Mouse (Mus musculus): Measurements from ENCODE around the gene Lif. TPM values are rescaled to one million over a fixed set of nuclear protein-coding genes. Genes with fewer than 3 reads are reported as not detected.
A peak's percentile ranks its signal among the peaks of the same experiment; 100 is the strongest.

Lif gene
- polyA plus RNA-seq, 1 experiment from 2014 or later = 1.2 TPM

DNA sequence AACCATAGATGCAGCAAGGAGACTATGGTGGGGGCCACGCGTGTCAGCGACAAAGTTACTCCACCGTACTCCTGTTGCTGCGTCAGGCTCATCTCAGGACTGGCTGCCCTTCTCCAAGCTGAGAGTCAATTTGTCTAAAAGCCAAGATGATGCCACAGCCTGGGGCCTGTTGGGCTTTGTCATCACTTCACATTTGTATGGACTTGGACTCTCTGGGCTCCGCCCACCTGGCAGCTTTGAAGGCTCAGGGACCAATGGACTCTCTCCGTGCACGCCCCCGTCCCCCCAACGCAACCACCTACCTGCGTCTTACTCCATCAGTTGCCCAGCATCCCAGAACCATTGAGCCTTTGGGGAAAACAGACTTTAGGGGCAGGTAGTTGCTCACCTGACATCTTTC lies 14.2 kb downstream of the Lif start:
- 75% methylated on average over 11 of the region's 11 CpGs for WGBS
- no peaks in the 10 kb centered on the region for H3K4me1 ChIP-seq (replicated peaks; ENCODE audit: control insufficient read depth, insufficient read depth, low read length)
- no peaks in the 10 kb centered on the region for H3K9me3 ChIP-seq (ENCODE audit: control insufficient read depth)
- no peak for ATAC-seq
- H3K27ac ChIP-seq (ENCODE audit: low read depth, low read length) = no peak overlapping the region
- TF ChIP-seq CTCF (IDR thresholded peaks at IDR 0.05; ENCODE audit: low read depth) = no peak
- H3K36me3 ChIP-seq (ENCODE audit: control insufficient read depth, insufficient read depth) = peaks cover 9% of the 10 kb centered on the region; the same call in 1 of the 2 replicates
- no peaks in the 10 kb centered on the region for H3K27me3 ChIP-seq (replicated peaks; ENCODE audit: control insufficient read depth, insufficient read depth, low read length)
- no peak overlapping the region for H3K4me2 ChIP-seq (replicated peaks; ENCODE audit: low read depth)
- H3K9ac ChIP-seq (ENCODE audit: low read depth, low read length) = no peak overlapping the region
- H3K4me3 ChIP-seq (ENCODE audit: low read depth, low read length) = no peak overlapping the region

DNA sequence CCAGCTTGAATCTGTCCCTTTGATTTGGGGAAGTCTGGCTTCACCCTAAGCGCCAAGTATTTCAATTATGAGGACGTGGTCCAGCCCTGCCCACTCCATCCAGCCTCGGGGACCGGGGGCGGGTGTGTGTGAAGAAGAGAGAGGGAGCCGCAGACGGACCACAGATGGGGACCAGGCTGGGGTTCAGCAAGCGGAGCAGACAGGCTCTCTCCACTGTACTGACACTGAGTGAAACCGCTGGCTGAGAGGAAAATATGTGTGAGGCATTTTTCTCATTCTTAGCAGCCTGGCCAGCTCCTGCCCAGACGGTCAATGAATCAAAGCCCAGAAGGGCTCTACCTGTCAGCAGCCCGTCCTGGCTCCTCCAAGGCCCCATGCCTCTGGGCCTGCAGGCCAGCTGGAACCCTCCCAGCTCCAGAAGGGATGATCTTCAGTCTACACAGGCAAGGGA lies 19.1 kb downstream of the Lif start:
- H3K27ac ChIP-seq (ENCODE audit: low read depth, low read length) = no peak overlapping the region
- no peaks in the 10 kb centered on the region for H3K9me3 ChIP-seq (ENCODE audit: control insufficient read depth)
- H3K4me1 ChIP-seq (replicated peaks; ENCODE audit: control insufficient read depth, insufficient read depth, low read length) = no peaks in the 10 kb centered on the region
- no peak for TF ChIP-seq CTCF (IDR thresholded peaks at IDR 0.05; ENCODE audit: low read depth)
- no peaks in the 10 kb centered on the region for H3K27me3 ChIP-seq (replicated peaks; ENCODE audit: control insufficient read depth, insufficient read depth, low read length)
- H3K36me3 ChIP-seq (ENCODE audit: control insufficient read depth, insufficient read depth) = no peaks in the 10 kb centered on the region
- H3K4me2 ChIP-seq (replicated peaks; ENCODE audit: low read depth) = no peak overlapping the region
- 0 out of 2 replicates have a peak, but pooled peaks have one; percentile 25 for ATAC-seq
- H3K4me3 ChIP-seq (ENCODE audit: low read depth, low read length) = no peak overlapping the region
- 60% methylated on average over 11 of the region's 11 CpGs for WGBS
- H3K9ac ChIP-seq (ENCODE audit: low read depth, low read length) = no peak overlapping the region

DNA sequence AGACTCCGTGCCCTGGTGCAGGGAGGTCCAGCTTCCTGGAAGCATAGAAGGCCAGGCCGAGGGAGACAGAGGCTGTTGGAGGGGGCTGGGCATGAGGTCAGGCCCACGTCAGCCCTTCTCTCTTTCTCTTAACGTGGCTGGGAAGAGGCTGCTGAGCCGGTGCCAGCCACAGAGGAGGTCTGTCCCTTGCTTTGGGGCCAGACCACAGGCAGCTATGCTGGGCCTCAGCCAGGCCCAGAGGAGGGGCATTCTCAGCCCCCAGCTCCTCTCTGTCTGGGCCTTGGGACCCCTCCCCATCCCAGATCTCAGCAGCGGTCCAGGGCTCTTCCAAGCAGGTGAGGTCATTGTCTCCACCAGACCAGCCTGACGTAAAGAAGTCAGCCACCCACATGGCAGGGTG lies 22.6 kb downstream of the Lif start:
- H3K4me1 ChIP-seq (replicated peaks; ENCODE audit: control insufficient read depth, insufficient read depth, low read length) = no peaks in the 10 kb centered on the region
- H3K36me3 ChIP-seq (ENCODE audit: control insufficient read depth, insufficient read depth) = no peaks in the 10 kb centered on the region
- no peak; the same call in 1 of the 2 replicates for ATAC-seq
- no peaks in the 10 kb centered on the region for H3K27me3 ChIP-seq (replicated peaks; ENCODE audit: control insufficient read depth, insufficient read depth, low read length)
- no peak for TF ChIP-seq CTCF (IDR thresholded peaks at IDR 0.05; ENCODE audit: low read depth)
- no peak overlapping the region for H3K9ac ChIP-seq (ENCODE audit: low read depth, low read length)
- no peak overlapping the region for H3K4me3 ChIP-seq (ENCODE audit: low read depth, low read length)
- no peak overlapping the region for H3K4me2 ChIP-seq (replicated peaks; ENCODE audit: low read depth)
- H3K9me3 ChIP-seq (ENCODE audit: control insufficient read depth) = no peaks in the 10 kb centered on the region
- 56% methylated on average over 7 of the region's 7 CpGs for WGBS
- H3K27ac ChIP-seq (ENCODE audit: low read depth, low read length) = no peak overlapping the region

DNA sequence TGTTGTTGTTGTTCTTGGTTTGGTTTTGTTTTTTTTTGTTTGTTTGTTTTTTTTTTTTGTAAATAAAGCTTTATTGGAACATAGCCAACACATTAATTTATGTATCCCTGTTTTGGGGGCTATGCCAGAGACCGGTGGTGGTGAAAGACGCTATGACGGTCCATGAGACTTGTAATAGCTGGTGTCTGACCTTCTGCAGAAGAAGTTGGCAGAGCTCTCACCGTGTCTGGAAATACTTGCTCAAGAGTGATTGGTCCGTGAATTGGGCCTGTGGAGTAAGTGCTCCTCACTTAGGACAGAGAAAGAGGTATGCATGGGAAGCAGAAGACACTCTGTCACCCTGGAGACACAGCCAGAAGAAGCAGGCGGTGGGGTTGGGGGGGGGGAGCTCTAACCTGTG lies 24.5 kb downstream of the Lif start:
- no peak for TF ChIP-seq CTCF (IDR thresholded peaks at IDR 0.05; ENCODE audit: low read depth)
- Histone ChIP-seq H3K4me1 (replicated peaks; ENCODE audit: control insufficient read depth, insufficient read depth, low read length) (no peaks in the 10 kb centered on the region), H3K36me3 (ENCODE audit: control insufficient read depth, insufficient read depth) (no peaks in the 10 kb centered on the region), H3K9me3 (ENCODE audit: control insufficient read depth) (no peaks in the 10 kb centered on the region), H3K4me2 (replicated peaks; ENCODE audit: low read depth) (no peak overlapping the region), H3K9ac (ENCODE audit: low read depth, low read length) (no peak overlapping the region), H3K27me3 (replicated peaks; ENCODE audit: control insufficient read depth, insufficient read depth, low read length) (no peaks in the 10 kb centered on the region), H3K4me3 (ENCODE audit: low read depth, low read length) (no peak overlapping the region), H3K27ac (ENCODE audit: low read depth, low read length) (no peak overlapping the region)
- 77% methylated on average over 6 of the region's 6 CpGs for WGBS
- no peak for ATAC-seq

DNA sequence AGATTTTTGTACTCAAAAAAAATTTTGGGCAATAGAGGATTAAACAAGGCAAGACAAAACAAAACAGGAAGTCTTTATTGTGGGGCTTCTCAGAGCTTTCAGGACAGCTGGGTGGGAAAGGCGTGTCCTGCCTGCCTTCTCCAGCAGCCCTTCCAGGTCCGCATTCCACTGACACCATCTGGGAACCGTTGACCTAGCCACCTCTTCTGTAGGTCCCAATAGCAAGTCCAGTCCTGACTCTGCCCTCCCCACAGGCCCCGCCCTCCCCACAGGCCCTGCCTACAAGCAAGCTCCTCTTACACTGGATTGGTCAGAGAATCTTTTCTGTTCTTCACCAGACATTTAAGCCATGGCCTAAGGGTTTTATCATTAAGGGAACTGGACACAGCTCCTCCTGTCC lies 26.3 kb downstream of the Lif start:
- no peak overlapping the region for H3K4me3 ChIP-seq (ENCODE audit: low read depth, low read length)
- no peaks in the 10 kb centered on the region for H3K4me1 ChIP-seq (replicated peaks; ENCODE audit: control insufficient read depth, insufficient read depth, low read length)
- H3K27me3 ChIP-seq (replicated peaks; ENCODE audit: control insufficient read depth, insufficient read depth, low read length) = no peaks in the 10 kb centered on the region
- TF ChIP-seq CTCF (IDR thresholded peaks at IDR 0.05; ENCODE audit: low read depth) = no peak
- no peak overlapping the region for H3K4me2 ChIP-seq (replicated peaks; ENCODE audit: low read depth)
- no peak overlapping the region for H3K9ac ChIP-seq (ENCODE audit: low read depth, low read length)
- no peaks in the 10 kb centered on the region for H3K9me3 ChIP-seq (ENCODE audit: control insufficient read depth)
- WGBS = 21% methylated on average over 4 of the region's 4 CpGs
- H3K36me3 ChIP-seq (ENCODE audit: control insufficient read depth, insufficient read depth) = no peaks in the 10 kb centered on the region
- H3K27ac ChIP-seq (ENCODE audit: low read depth, low read length) = no peak overlapping the region
- 0 out of 2 replicates have a peak, but pooled peaks have one; percentile 10 for ATAC-seq

DNA sequence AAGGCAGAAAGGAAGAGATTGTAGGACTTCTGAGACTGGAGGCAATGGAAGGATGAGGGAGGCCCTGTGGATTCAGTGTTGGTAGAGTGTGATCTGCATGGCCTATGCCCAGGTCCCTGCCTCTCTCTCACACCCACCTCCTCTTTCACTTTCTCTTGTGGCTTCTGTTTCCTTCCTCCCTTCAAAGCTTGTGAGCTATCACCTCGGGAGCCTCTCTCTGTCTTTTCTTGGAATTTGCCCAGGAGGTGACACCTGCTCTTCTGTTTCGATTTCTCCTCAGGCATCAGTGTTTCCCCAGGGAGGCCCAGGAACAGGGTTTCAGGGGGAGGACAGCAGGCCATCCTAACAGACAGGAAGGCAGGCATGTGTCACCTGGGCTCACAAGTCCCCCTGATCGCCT lies 31.9 kb downstream of the Lif start:
- Histone ChIP-seq H3K36me3 (ENCODE audit: control insufficient read depth, insufficient read depth) (no peaks in the 10 kb centered on the region), H3K9me3 (ENCODE audit: control insufficient read depth) (no peaks in the 10 kb centered on the region), H3K4me3 (ENCODE audit: low read depth, low read length) (no peak overlapping the region), H3K27me3 (replicated peaks; ENCODE audit: control insufficient read depth, insufficient read depth, low read length) (no peaks in the 10 kb centered on the region), H3K4me1 (replicated peaks; ENCODE audit: control insufficient read depth, insufficient read depth, low read length) (no peaks in the 10 kb centered on the region), H3K27ac (ENCODE audit: low read depth, low read length) (no peak overlapping the region), H3K4me2 (replicated peaks; ENCODE audit: low read depth) (no peak overlapping the region), H3K9ac (ENCODE audit: low read depth, low read length) (no peak overlapping the region)
- TF ChIP-seq CTCF (IDR thresholded peaks at IDR 0.05; ENCODE audit: low read depth) = no peak
- 38% methylated on average over 3 of the region's 3 CpGs for WGBS
- peak; percentile 17; the same call in 1 of the 2 replicates for ATAC-seq

DNA sequence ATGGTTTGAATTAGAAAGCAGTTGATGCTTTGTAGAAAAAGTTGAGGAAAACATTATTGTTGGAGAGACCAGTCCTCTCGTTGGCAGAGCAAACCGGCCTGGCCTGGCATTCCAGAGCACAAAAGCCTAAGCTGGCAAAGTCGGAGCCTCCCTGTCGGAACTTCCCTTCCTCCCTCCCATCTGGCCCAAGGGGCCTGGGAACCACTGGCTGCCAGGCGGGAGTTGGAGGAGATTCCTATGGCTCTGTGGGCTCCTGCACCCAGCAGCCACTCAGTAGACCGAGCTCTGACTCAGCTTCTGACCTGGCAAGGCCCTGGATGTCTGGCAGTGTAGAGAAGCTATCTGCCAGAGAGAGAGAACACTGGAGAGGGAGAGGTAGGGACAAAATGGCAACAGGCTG lies 34.3 kb downstream of the Lif start:
- no peak overlapping the region for H3K4me2 ChIP-seq (replicated peaks; ENCODE audit: low read depth)
- WGBS = 81% methylated on average over 6 of the region's 6 CpGs
- no peaks in the 10 kb centered on the region for H3K9me3 ChIP-seq (ENCODE audit: control insufficient read depth)
- no peaks in the 10 kb centered on the region for H3K36me3 ChIP-seq (ENCODE audit: control insufficient read depth, insufficient read depth)
- H3K4me3 ChIP-seq (ENCODE audit: low read depth, low read length) = no peak overlapping the region
- ATAC-seq = no peak
- no peak overlapping the region for H3K9ac ChIP-seq (ENCODE audit: low read depth, low read length)
- no peaks in the 10 kb centered on the region for H3K4me1 ChIP-seq (replicated peaks; ENCODE audit: control insufficient read depth, insufficient read depth, low read length)
- no peak overlapping the region for H3K27ac ChIP-seq (ENCODE audit: low read depth, low read length)
- no peaks in the 10 kb centered on the region; the same call in 1 of the 2 replicates for H3K27me3 ChIP-seq (replicated peaks; ENCODE audit: control insufficient read depth, insufficient read depth, low read length)
- no peak for TF ChIP-seq CTCF (IDR thresholded peaks at IDR 0.05; ENCODE audit: low read depth)

Measured in intestine, postnatal 0 days (tissue).